Mouse (Mus musculus) T-cell, adult 2 months (primary cell): ENCODE data around the gene Cd300a.
"Not testable (repeated sequence)": the region's sequence is repeated elsewhere in the genome, so short reads cannot be mapped to it uniquely, and the experiment has no call there.

Experiments used
- DNase-seq: peaks from one replicate; pipeline ENCODE4 v3.0.0; 2022; ENCODE audit warnings: low spot score

Gene Cd300a

GRCm38 (mm10) chr11:114907567-114907966 is 17.7 kb downstream of the Cd300a start:
- no peak for DNase-seq

- no peak for DNase-seq
Observed at GRCm38 (mm10) chr11:114908086-114908485, 18.2 kb downstream of the Cd300a start.

- DNase-seq, result not testable (repeated sequence)
Observed at GRCm38 (mm10) chr11:114909538-114909937, 19.7 kb downstream of the Cd300a start.

- DNase-seq, result peak; percentile 35
Observed at GRCm38 (mm10) chr11:114912847-114913246, 23.0 kb downstream of the Cd300a start.

- DNase-seq, result no peak
Observed at GRCm38 (mm10) chr11:114914978-114915377, 25.1 kb downstream of the Cd300a start.

GRCm38 (mm10) chr11:114917120-114917519 is 27.3 kb downstream of the Cd300a start:
- no peak for DNase-seq

- no peak for DNase-seq
Observed at GRCm38 (mm10) chr11:114922439-114922838, 32.6 kb downstream of the Cd300a start.

- DNase-seq, result peak; percentile 27
Observed at GRCm38 (mm10) chr11:114923961-114924360, 34.1 kb downstream of the Cd300a start.

- no peak for DNase-seq
Observed at GRCm38 (mm10) chr11:114929581-114929980, 39.7 kb downstream of the Cd300a start.

GRCm38 (mm10) chr11:114931041-114931440 is 41.2 kb downstream of the Cd300a start:
- no peak for DNase-seq

- no peak for DNase-seq
Observed at GRCm38 (mm10) chr11:114933591-114933990, 43.8 kb downstream of the Cd300a start.

- DNase-seq, result no peak
Observed at GRCm38 (mm10) chr11:114934144-114934543, 44.3 kb downstream of the Cd300a start, which contains the start of gene Cd300lb. Cd300lb (minus strand) TSS chr11:114934386.
